Mouse (Mus musculus) C2C12 (cell line): ENCODE measurements around the gene Slc12a7.

ENCODE experiments used
- CTCF ChIP-seq: IDR thresholded peaks from one replicate; pipeline ENCODE4 v1.5.1; 2011; ENCODE audit not compliant: control insufficient read depth, insufficient read depth, insufficient read length
- MYOD1 ChIP-seq: IDR thresholded peaks from one replicate; pipeline ENCODE4 v1.6.1; 2011; ENCODE audit warnings: low read depth; ENCODE audit not compliant: control insufficient read depth, insufficient read length
- USF1 ChIP-seq: IDR thresholded peaks from one replicate; pipeline ENCODE4 v1.6.1; 2011; ENCODE audit warnings: low read depth, mild to moderate bottlenecking, control low read depth, moderate library complexity

DNA sequence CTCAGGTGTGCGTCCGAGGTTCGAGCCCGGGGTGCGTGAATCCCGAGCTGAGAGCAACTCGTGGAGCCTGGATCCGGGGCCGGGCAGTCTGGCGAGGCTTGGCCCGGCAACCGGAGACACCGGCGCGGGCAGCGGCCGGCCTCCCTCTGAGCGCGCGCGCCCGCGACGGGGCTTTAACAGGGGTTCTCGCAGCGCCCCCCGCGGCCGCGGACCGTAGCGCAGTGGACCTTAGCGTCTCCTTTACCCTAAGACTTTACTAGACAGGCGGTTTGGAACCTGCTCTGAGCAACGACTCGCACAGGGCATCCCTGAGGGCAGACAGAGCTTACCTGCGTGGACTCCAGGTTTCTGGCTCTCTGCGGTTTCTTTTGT lies 114.6 kb downstream of the Slc12a7 start, which contains the start of gene Nkd2:
- TF ChIP-seq CTCF (peak; percentile 51), USF1 (no peak), MYOD1 (no peak)
